Mouse (Mus musculus) lung, postnatal 0 days (tissue): ENCODE measurements at regions not wholly inside any gene's neighbourhood (a gene's known extent, or its start where the extent isn't known, plus 50 kb on each side); places are given as distances from the start of the nearest gene placed in this dataset.

Experiments
- CTCF ChIP-seq: IDR thresholded peaks from 2 replicates; pipeline ENCODE4 v1.5.1; 2016; ENCODE audit warnings: antibody characterized with exemption, mild to moderate bottlenecking
- EP300 ChIP-seq: IDR thresholded peaks from 2 replicates; pipeline ENCODE4 v1.6.1; 2016; ENCODE audit warnings: antibody characterized with exemption, mild to moderate bottlenecking, control low read depth

GRCm38 (mm10) chr16:83326826-83327225 lies 498.6 kb downstream of the Gm21833 start:
- TF ChIP-seq CTCF (no peak), EP300 (no peak)
